Mouse (Mus musculus): ENCODE measurements at regions not wholly inside any gene's neighbourhood (a gene's known extent, or its start where the extent isn't known, plus 50 kb on each side); places are given as distances from the start of the nearest gene placed in this dataset.

GRCm38 (mm10) chr12:105936812-105937530 lies 73.1 kb upstream of the Vrk1 start:
- DNase-seq (ENCODE audit: low spot score), result no peak
- Histone ChIP-seq H3K36me3 (no peaks in the 10 kb centered on the region), H3K4me1 (peaks cover 11% of the 10 kb centered on the region), H3K27me3 (ENCODE audit: low read depth, poor library complexity, severe bottlenecking) (peaks cover 32% of the 10 kb centered on the region), H3K9me3 (replicated peaks) (no peaks in the 10 kb centered on the region), H3K27ac (no peak overlapping the region), H3K4me3 (no peak overlapping the region)
- 91% methylated on average over 18 of the region's 18 CpGs for WGBS

GRCm38 (mm10) chr12:105942136-105943076 lies 67.6 kb upstream of the Vrk1 start:
- Histone ChIP-seq H3K36me3 (no peaks in the 10 kb centered on the region), H3K4me3 (no peak overlapping the region), H3K4me1 (no peaks in the 10 kb centered on the region), H3K9me3 (replicated peaks) (no peaks in the 10 kb centered on the region), H3K27me3 (ENCODE audit: low read depth, poor library complexity, severe bottlenecking) (peaks cover 2% of the 10 kb centered on the region; the same call in 1 of the 2 replicates), H3K27ac (no peak overlapping the region)
- WGBS, result 79% methylated on average over 20 of the region's 20 CpGs
- no peak for DNase-seq (ENCODE audit: low spot score)

GRCm38 (mm10) chr12:105943077-105943433 lies 67.0 kb upstream of the Vrk1 start:
- no peaks in the 10 kb centered on the region for H3K27me3 ChIP-seq (ENCODE audit: low read depth, poor library complexity, severe bottlenecking)
- no peak overlapping the region for H3K4me3 ChIP-seq
- no peaks in the 10 kb centered on the region for H3K9me3 ChIP-seq (replicated peaks)
- 88% methylated on average over 8 of the region's 8 CpGs for WGBS
- H3K4me1 ChIP-seq, result no peaks in the 10 kb centered on the region
- H3K36me3 ChIP-seq, result no peaks in the 10 kb centered on the region
- DNase-seq (ENCODE audit: low spot score), result no peak
- no peak overlapping the region for H3K27ac ChIP-seq

GRCm38 (mm10) chr12:105947332-105947731 lies 62.7 kb upstream of the Vrk1 start:
- no peak for DNase-seq (ENCODE audit: low spot score)
- no peaks in the 10 kb centered on the region for H3K27me3 ChIP-seq (ENCODE audit: low read depth, poor library complexity, severe bottlenecking)
- H3K9me3 ChIP-seq (replicated peaks), result no peaks in the 10 kb centered on the region
- H3K4me1 ChIP-seq, result peaks cover 7% of the 10 kb centered on the region
- H3K4me3 ChIP-seq, result no peak overlapping the region
- 70% methylated on average over 5 of the region's 5 CpGs for WGBS
- H3K36me3 ChIP-seq, result no peaks in the 10 kb centered on the region
- no peak overlapping the region for H3K27ac ChIP-seq

- no peaks in the 10 kb centered on the region for H3K9me3 ChIP-seq (replicated peaks)
- H3K27me3 ChIP-seq (ENCODE audit: low read depth, poor library complexity, severe bottlenecking), result no peaks in the 10 kb centered on the region
- WGBS, result 77% methylated on average over 2 of the region's 2 CpGs
- H3K27ac ChIP-seq, result no peak overlapping the region
- peaks cover 7% of the 10 kb centered on the region for H3K4me1 ChIP-seq
- H3K4me3 ChIP-seq, result no peak overlapping the region
- no peak for DNase-seq (ENCODE audit: low spot score)
- H3K36me3 ChIP-seq, result no peaks in the 10 kb centered on the region
Observed at GRCm38 (mm10) chr12:105948322-105948721, 61.7 kb upstream of the Vrk1 start.

- Histone ChIP-seq H3K4me1 (peaks cover 4% of the 10 kb centered on the region; the same call in 1 of the 2 replicates), H3K27me3 (ENCODE audit: low read depth, poor library complexity, severe bottlenecking) (peaks cover 22% of the 10 kb centered on the region), H3K9me3 (replicated peaks) (no peaks in the 10 kb centered on the region), H3K27ac (no peak overlapping the region), H3K36me3 (no peaks in the 10 kb centered on the region), H3K4me3 (no peak overlapping the region)
- 89% methylated on average over 1 of the region's 1 CpGs for WGBS
- DNase-seq (ENCODE audit: low spot score), result no peak
Observed at GRCm38 (mm10) chr12:105955764-105956290, 54.2 kb upstream of the Vrk1 start.

GRCm38 (mm10) chr12:105959756-105960155 lies 50.3 kb upstream of the Vrk1 start:
- no peaks in the 10 kb centered on the region for H3K36me3 ChIP-seq
- peaks cover 54% of the 10 kb centered on the region for H3K27me3 ChIP-seq (ENCODE audit: low read depth, poor library complexity, severe bottlenecking)
- 70% methylated on average over 7 of the region's 7 CpGs for WGBS
- H3K4me3 ChIP-seq, result no peak overlapping the region
- H3K9me3 ChIP-seq (replicated peaks), result no peaks in the 10 kb centered on the region
- H3K27ac ChIP-seq, result no peak overlapping the region
- H3K4me1 ChIP-seq, result peaks cover 26% of the 10 kb centered on the region
- DNase-seq (ENCODE audit: low spot score), result no peak
